Mouse (Mus musculus) cerebellum, adult (tissue): ENCODE results near the gene Phactr2.
A peak's percentile ranks its signal among the peaks of the same experiment; 100 is the strongest.

Experiments
- ATAC-seq: cut with Nextera tagmentation; 2 replicates; pipeline ENCODE4 v1.9.2; 2017; ENCODE audit warnings: mild to moderate bottlenecking, moderate library complexity, mixed read lengths; ENCODE audit not compliant: insufficient number of reproducible peaks, low FRiP score, low TSS enrichment

Gene Phactr2

GRCm38 (mm10) chr10:13335814-13336213 is 138.4 kb downstream of the Phactr2 start:
- ATAC-seq, result no peak

DNA sequence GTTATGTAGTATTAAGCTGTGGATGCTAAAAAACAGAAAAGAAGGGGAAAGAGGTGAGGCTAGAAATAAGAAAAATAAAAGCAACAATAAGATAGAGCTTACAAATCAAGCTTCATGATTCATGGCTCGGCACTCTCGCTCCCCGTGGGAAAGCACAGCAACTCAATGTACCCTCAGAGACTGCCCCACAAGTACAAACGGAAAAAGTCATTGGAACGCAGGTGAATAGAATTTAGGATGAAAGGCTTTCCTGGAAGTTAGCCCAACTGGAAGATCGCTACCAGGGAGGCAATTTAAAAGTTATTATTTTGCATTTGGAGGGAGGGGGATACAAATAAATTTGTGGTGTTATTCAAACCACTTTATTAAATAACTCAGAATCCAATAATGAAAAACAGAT is 138.9 kb downstream of the Phactr2 start:
- ATAC-seq, result no peak

DNA sequence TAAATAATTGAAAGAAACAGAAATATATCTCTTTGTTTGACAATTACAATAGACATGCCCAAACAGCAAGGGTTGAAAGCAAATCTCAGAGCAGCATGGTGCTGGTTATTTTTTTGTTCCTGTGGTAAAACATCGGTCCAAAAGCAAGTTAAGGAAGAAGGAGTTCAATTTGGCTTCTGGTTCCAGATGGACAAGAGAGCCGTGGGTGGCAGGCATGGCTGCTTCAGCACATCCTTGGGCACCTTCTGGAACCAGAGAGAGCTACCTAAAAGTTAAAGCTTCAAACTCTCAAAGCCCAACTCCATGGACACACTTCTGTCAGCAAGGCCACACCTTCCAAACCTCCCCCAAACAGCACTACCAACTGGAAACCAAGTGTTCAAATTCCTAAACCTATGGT is 140.4 kb downstream of the Phactr2 start:
- no peak for ATAC-seq

- no peak for ATAC-seq
Measured at GRCm38 (mm10) chr10:13332985-13333384, 141.2 kb downstream of the Phactr2 start.

GRCm38 (mm10) chr10:13331405-13332032 is 142.7 kb downstream of the Phactr2 start:
- ATAC-seq, result no peak

DNA sequence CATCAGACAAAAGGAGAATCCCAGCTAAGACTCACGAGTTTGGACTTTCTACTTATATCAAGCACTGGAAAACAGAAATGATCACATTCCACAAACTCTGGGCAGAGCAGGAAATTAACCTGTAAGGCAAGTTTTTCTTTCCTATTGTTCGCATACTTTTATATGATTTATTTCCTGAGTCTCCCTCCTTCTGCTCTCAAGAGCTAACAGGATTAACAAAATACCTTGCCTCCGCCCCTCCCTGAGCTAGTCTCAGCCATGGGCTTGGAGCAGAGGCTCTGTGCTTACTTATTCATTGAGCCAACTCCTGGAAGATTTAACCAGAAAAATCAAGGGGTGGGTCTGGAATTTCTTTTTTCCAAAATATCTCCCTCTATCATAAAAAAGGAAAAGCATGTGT is 145.6 kb downstream of the Phactr2 start:
- no peak for ATAC-seq

GRCm38 (mm10) chr10:13326149-13326873 is 147.9 kb downstream of the Phactr2 start:
- no peak for ATAC-seq

- ATAC-seq, result peak; percentile 64
Measured at GRCm38 (mm10) chr10:13323806-13324411, 150.3 kb downstream of the Phactr2 start.

- 0 out of 2 replicates have a peak, but pooled peaks have one; percentile 11 for ATAC-seq
Measured at GRCm38 (mm10) chr10:13323139-13323805, 150.9 kb downstream of the Phactr2 start.

DNA sequence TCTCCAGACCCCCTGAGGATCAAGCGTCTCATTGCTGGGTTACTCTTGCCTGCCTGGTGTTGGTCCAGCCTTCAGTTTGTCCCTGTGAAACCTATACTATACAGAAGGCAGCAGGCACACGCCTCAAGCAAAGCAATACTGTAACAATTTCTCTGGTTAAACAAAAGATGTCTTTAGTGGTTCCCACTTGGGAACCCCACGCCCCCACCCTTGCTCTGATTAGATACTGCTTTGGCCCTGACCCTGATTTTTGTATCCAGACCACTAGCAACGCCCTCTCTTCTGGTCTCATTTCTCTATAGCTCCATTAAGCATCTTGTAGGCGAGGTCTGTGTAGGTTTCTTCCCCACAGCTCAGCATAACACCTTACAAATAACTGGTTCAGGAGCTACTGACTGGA is 159.2 kb downstream of the Phactr2 start:
- ATAC-seq, result no peak

DNA sequence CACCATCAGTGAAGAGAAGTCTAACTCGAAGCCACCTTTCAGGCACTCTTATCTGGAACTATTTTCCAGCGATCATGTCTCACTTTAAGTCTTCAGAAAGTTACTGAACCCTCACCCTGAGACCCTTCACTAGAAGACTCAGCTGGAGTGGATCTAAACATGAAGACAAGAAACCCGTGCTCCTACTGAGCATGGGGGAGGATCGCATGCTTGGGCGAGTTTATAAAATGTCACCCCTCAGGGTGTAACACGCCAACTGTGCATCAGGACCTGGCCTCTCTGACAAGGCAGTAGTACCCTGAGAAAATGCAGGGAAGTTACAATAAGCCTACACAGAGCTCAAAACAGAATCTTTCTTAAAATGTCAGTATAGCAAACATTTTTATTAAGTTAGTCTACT is 161.6 kb downstream of the Phactr2 start:
- no peak for ATAC-seq

GRCm38 (mm10) chr10:13311612-13312011 is 162.6 kb downstream of the Phactr2 start:
- ATAC-seq, result no peak

DNA sequence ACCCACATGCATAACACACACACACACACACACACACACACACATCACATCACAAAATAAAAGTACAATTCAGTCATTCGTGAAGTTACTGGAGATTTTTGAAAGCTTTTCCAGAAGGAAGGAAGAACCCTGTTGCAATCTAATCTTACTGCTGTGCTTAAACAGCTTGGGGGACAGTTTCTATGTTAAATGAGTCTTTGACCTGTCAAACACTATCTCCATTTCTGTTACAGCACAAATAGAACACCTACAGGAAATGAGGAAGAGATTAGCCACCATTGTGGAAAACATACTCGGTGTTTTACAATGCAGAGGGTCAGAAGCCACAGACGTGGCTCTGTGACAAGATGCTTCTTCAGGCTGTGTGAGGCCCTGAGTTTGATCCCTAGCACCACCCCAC is 164.1 kb downstream of the Phactr2 start:
- no peak for ATAC-seq

DNA sequence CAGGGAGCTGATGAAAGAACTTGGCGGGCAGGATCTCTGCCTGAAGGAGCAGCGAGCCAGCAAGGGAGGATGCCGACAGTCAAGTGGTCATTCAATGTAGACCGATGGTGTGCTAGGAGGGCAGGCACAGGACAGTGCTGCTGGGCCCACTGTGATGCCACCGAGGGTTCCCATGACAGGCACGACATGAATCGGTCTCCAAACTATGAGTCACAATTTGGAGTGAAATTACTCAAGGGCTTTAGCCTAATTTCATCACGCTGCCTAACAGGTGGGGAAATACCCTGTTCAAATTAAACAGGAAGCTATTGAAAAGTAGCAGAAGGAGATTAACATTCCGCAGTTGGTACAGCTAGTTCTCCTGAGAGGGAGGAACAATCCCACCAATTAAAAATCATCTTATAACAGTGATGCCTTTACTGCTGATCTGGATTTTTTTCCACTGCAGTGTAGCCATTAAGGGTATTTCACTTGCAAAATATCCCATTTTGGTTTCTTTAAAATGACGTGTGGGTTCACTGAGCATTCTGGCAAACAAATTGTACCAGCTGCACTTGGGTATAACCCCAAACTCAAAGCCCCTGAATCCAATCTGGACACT is 169.5 kb downstream of the Phactr2 start:
- ATAC-seq, result no peak

DNA sequence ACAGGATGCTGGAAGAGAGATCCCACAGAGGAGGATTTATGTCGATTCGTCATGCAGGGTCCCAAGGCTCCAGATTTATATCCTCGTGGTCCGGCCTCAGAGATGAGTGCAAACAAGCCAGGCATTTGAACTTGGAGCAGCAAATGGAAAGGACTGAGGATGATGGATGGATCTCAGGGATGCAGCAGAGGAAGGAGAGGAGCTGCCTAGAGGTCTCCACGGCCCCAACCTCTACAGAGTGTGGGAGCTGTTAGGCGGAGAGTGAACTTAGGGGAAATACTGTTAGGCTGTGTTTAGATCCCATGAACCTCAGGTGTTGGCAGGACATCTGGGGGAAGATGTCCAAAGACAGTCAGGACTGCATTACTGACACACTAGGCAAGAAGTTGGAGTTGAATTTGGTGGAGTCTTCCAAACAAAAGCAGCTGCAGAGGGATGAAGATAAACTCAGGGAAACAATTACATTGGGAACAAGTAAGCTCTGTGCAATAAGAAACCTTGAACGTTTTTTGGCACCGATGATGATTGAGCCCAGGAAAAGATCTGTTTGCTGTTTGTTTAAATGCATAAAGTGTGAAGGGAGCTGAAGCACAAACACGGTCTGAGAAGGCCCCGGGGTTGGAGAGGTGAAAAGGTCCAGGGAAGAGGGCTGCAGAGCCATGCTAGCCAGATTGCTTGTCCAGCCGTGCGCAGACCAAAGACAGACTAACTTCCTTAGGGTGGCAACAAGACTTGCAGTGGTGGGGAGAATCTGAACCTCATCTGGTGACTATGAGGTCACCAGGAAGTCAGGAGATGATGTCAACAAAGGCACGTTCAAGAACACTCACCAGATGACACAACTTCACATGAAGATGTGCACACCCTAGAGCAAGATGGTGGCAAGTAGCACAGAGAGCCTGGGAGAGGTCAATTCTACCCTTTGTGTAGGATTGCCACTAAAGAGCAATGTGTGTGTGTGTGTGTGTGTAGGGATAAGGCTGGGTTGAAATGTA is 170.6 kb downstream of the Phactr2 start:
- ATAC-seq, result no peak

DNA sequence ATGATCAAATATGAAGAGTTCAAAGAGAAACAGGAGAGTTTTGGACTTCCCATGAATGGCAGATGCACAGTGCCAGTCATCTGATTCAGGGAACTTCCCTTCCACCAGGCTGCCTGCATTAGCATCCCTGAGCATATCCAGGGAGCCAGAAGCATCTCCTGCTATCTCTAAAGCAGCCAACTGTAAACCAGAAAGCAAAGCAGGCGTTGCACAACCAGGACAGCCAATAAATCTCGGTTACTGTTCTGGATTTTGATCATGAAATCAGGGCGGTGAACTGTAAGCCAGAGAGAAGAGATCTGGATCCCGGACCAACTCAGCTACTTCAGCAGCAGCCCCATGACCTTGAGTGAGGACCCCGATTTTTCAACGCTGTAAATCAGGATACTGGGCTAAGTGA is 173.6 kb downstream of the Phactr2 start:
- ATAC-seq, result no peak

GRCm38 (mm10) chr10:13300196-13300595 is 174.0 kb downstream of the Phactr2 start:
- no peak for ATAC-seq

- ATAC-seq, result no peak
Measured at GRCm38 (mm10) chr10:13294886-13295285, 179.3 kb downstream of the Phactr2 start.

- ATAC-seq, result no peak
Measured at GRCm38 (mm10) chr10:13292026-13292425, 182.2 kb downstream of the Phactr2 start.
